Mouse (Mus musculus) thymus, adult 2 months (tissue): ENCODE measurements around the gene Llph.
A peak's percentile ranks its signal among the peaks of the same experiment; 100 is the strongest.

Experiments used
- CTCF ChIP-seq: fragments of 200-500 bp; IDR thresholded peaks from 2 replicates; pipeline ENCODE4 v1.5.1; 2012; ENCODE audit warnings: mild to moderate bottlenecking, control low read depth, low read length, moderate library complexity, borderline replicate concordance; ENCODE audit not compliant: control insufficient read depth, poor library complexity, insufficient read depth; ENCODE audit errors: extremely low read depth
- POLR2A ChIP-seq: fragments of 200-500 bp; IDR thresholded peaks from 2 replicates; pipeline ENCODE4 v1.6.1; 2012; ENCODE audit warnings: mild to moderate bottlenecking, low read length, control low read depth, moderate library complexity; ENCODE audit not compliant: control insufficient read depth, poor library complexity, insufficient read depth; ENCODE audit errors: extremely low read depth

DNA sequence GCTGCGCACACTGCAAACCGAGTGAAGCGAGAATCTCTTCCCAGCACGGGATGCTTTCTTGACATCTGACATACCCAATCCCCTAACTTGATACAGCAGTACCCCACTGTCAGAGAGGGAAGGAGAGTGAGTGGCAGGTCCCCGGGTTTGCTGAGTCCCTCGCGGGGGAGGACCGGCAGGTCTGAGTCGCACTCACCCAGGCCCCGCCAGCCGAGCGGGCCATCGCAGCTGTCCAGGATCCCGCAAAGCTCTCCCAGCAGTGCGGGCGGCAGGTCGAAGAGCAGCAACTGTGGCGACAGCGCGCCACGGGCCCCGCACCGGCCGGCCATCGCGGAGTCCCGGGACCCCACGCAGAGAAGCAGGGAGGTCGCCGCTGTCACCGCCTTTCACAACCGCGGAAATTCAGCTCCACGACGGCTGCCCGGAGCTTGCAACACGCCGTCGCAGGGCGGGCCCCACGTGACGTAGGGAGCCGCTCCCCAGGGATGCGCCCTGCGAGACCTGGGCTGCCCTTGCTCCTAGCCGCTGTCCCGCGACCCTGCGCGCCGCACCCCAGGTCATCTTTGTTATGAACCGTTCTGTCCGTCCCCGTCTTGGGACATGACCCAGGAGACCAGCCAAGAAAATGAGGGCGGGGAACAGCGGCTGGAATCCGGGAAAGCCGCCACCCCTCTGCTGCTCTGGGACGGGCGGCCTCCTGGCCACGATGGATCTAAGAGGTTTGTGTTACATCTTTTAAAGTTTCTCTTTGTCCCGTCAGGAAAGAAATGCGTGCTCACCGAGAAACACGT lies 25.5 kb upstream of the Llph start, which contains the start of gene Tmbim4:
- TF ChIP-seq CTCF: 0 out of 2 replicates have a peak, but pooled peaks have one; percentile 41
- no peak for TF ChIP-seq POLR2A
